Mouse (Mus musculus): ENCODE data around the gene Serpina3c.

DNA sequence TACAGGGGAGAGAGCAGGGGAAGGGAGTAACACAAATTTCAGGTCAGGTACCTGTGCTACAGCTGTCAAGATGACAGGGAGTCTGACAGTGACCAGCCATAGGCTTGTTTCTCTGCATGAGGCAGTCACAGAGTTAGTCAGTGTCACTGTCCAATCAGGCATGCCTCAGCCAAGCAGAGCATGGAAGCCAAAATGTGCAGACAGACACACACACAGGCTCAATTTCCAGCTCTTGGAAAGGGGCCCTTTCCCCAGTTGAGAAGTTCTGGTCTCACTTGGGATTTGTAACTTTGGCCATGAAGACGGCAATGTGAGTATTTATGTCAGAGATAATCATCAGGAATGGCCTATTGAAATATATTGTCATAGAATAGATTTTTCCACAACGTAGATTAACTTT, 35.6 kb upstream of the Serpina3c start:
- TF ChIP-seq TCF12 (IDR thresholded peaks at IDR 0.05; ENCODE audit: low read depth, low read length) = no peak
- TF ChIP-seq POLR2A (IDR thresholded peaks at IDR 0.05; ENCODE audit: low read depth, low read length) = no peak
- no peak for TF ChIP-seq MAX (IDR thresholded peaks at IDR 0.05; ENCODE audit: low read length)
- no peak for TF ChIP-seq CTCF (conservative IDR thresholded peaks at IDR 0.05 in 1 of 2, IDR thresholded peaks at IDR 0.05 in 1 of 2; ENCODE audit: low read depth in 2 of 2, low read length in 2 of 2)
- TF ChIP-seq HCFC1 (IDR thresholded peaks at IDR 0.05; ENCODE audit: low read depth, low read length) = no peak

All from CH12.LX (cell line).